Mouse (Mus musculus) ES-Bruce4 (cell line): ENCODE data around the gene Cnot6l. TPM values are rescaled to one million over a fixed set of nuclear protein-coding genes. Genes with fewer than 3 reads are reported as not detected.

Source experiments
- H3K27ac ChIP-seq: 2 replicates; pipeline ENCODE4 v1.5.1; 2012; ENCODE audit warnings: low read length, inconsistent platforms; ENCODE audit not compliant: insufficient read depth
- H3K27me3 ChIP-seq: 2 replicates; pipeline ENCODE4 v1.6.1; 2012; ENCODE audit warnings: mild to moderate bottlenecking, low read length, inconsistent platforms; ENCODE audit not compliant: control insufficient read depth, poor library complexity, insufficient read depth, severe bottlenecking
- H3K36me3 ChIP-seq: 2 replicates; pipeline ENCODE4 v1.6.1; 2012; ENCODE audit warnings: inconsistent platforms, mild to moderate bottlenecking, low read length, moderate library complexity; ENCODE audit not compliant: control insufficient read depth, poor library complexity, insufficient read depth, severe bottlenecking
- H3K4me1 ChIP-seq: one replicate; pipeline ENCODE4 v1.8.1; 2011; ENCODE audit warnings: low read length; ENCODE audit not compliant: control insufficient read depth, insufficient read depth
- H3K4me3 ChIP-seq: 2 replicates; pipeline ENCODE4 v1.5.1; 2011; ENCODE audit warnings: low read depth, mild to moderate bottlenecking, low read length
- H3K9ac ChIP-seq: 2 replicates; pipeline ENCODE4 v1.6.1; 2012; ENCODE audit warnings: low read depth, mild to moderate bottlenecking, inconsistent platforms; ENCODE audit not compliant: poor library complexity, severe bottlenecking
- H3K9me3 ChIP-seq: replicated peaks from 2 replicates; pipeline ENCODE4 v1.6.1; 2012; ENCODE audit warnings: mild to moderate bottlenecking, low read length, inconsistent platforms; ENCODE audit not compliant: control insufficient read depth, poor library complexity, insufficient read depth, severe bottlenecking
- CTCF ChIP-seq: IDR thresholded peaks from one replicate; pipeline ENCODE4 v1.8.1; 2011; ENCODE audit warnings: low read depth, low read length
- EP300 ChIP-seq: IDR thresholded peaks from 2 replicates; pipeline ENCODE4 v1.6.1; 2011; ENCODE audit warnings: low read depth, low read length; ENCODE audit not compliant: insufficient read depth
- POLR2A ChIP-seq: IDR thresholded peaks from one replicate; pipeline ENCODE4 v1.8.1; 2011; ENCODE audit warnings: low read length; ENCODE audit not compliant: insufficient read depth
- polyA plus RNA-seq: library from polyadenylated mRNA; stranded (reverse); fragments of >200 nt; gene quantifications from 2 replicates; pipeline ENCODE4 v1.2.4, GENCODE M21; 2011; ENCODE audit warnings: low read depth; ENCODE audit not compliant: missing spikeins, insufficient read depth, insufficient read length

The Cnot6l gene
- polyA plus RNA-seq, 1 experiment = 47.1 TPM

DNA sequence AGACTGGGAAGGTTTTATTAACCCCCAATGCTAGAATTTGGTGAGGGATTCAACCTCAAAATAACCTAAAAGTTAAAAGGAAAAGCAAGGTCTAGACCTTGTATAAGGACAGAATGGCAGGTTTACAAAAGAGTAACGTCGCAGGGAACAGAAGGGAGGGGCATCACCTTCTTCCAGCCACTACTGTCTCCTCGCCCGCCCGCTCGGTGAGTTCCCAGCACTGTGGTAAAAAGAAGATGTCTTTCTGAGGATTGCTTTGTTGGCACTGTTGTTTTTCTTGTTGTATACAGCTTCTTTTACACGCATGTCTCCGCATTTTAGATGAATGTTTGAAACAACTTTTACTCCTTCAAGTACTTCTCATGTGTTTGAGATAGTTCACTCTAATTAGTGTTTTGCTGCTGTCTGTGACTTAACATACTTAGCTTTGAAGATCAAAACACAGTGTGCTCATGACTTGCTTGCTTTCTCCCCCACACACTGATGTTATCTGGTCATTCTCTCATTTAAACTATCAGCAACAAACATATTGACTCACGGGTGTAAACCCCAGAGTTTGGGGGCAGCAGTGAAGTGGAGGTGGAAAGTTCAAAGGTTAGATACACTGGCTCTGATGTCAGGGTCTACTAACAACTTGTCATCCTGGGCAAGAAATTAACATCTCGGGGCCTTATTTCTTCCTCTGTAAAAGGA is 37.6 kb upstream of the Cnot6l start:
- Histone ChIP-seq H3K9ac (no peak overlapping the region), H3K9me3 (no peaks in the 10 kb centered on the region), H3K4me1 (no peaks in the 10 kb centered on the region), H3K27ac (no peak overlapping the region), H3K36me3 (no peaks in the 10 kb centered on the region), H3K27me3 (no peaks in the 10 kb centered on the region; the same call in 1 of the 2 replicates), H3K4me3 (no peak overlapping the region)
- TF ChIP-seq EP300 = no peak
- TF ChIP-seq CTCF = no peak
- no peak for TF ChIP-seq POLR2A

DNA sequence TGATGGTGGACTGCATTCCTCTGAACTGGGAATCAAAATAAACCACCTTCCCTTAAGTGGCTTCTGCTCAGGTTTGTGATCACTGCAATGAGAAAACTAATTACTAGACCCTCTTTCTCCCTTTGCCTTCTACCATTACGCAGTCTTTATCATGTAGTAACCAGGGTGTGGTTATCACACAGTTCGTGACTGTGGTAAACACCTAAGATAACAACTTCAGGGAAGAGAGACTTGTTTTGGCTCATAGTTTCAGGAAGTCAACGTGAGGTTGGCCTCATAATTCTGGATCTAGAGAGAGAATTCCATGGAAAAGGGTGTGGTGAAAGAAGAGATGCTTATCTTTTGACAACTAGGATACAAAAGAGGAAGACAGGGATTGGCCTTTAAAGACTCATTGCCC is 36.3 kb upstream of the Cnot6l start:
- H3K4me1 ChIP-seq = no peaks in the 10 kb centered on the region
- H3K36me3 ChIP-seq = no peaks in the 10 kb centered on the region
- H3K4me3 ChIP-seq = no peak overlapping the region
- H3K27ac ChIP-seq = no peak overlapping the region
- no peaks in the 10 kb centered on the region; the same call in 1 of the 2 replicates for H3K27me3 ChIP-seq
- no peaks in the 10 kb centered on the region for H3K9me3 ChIP-seq
- no peak overlapping the region for H3K9ac ChIP-seq
- TF ChIP-seq CTCF (no peak), POLR2A (no peak), EP300 (no peak)

DNA sequence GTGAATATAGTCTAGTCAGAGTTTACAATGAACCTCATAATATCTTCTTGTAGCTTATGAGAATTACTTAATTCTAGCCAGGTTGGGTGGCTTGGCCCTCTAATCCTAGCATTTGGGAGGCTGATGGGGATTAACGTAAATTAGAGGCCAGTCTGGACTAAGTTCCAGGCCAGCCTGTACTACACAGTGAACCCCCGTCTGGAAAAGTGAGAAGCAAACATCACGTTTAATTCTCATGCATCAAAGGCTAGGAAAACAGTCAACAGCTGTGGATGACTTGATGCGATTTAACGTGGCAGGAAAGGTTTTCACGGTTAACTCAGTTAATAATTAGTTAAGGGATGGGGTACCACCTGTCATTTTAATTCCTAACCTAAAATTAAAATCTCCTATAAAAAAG is 34.3 kb upstream of the Cnot6l start:
- H3K4me3 ChIP-seq = no peak overlapping the region
- H3K9ac ChIP-seq = no peak overlapping the region
- no peak overlapping the region for H3K27ac ChIP-seq
- TF ChIP-seq CTCF (no peak), EP300 (no peak), POLR2A (no peak)
- no peaks in the 10 kb centered on the region for H3K4me1 ChIP-seq
- no peaks in the 10 kb centered on the region for H3K27me3 ChIP-seq
- no peaks in the 10 kb centered on the region for H3K36me3 ChIP-seq
- H3K9me3 ChIP-seq = no peaks in the 10 kb centered on the region

DNA sequence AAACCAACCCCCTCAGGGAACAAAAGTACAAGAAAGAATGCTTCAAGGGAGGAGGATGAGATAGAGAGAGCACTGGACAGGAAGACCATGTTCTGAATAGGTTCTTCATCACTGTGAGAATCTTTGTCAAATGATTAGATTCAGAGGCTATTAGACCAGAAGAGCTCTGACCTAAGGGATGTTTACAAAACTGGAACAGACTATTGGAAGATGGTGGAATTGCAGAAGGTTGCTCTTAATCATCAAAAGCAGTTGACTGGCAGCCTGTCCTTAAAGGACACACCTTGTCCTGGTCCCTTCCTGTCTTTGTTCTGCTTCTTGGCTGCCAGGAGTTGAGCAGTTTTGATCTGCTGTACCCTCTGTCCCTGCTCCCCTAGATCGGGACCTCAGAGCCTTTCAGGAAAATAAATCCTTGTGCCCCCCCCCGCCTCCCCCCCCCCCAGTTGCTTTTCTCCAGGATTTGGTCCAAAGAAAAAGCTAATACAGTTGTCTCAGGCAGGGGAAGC is 32.6 kb upstream of the Cnot6l start:
- Histone ChIP-seq H3K36me3 (no peaks in the 10 kb centered on the region), H3K9me3 (no peaks in the 10 kb centered on the region), H3K27ac (no peak overlapping the region), H3K9ac (no peak overlapping the region), H3K4me1 (no peaks in the 10 kb centered on the region), H3K27me3 (no peaks in the 10 kb centered on the region), H3K4me3 (no peak overlapping the region)
- TF ChIP-seq EP300 (no peak), CTCF (no peak), POLR2A (no peak)

DNA sequence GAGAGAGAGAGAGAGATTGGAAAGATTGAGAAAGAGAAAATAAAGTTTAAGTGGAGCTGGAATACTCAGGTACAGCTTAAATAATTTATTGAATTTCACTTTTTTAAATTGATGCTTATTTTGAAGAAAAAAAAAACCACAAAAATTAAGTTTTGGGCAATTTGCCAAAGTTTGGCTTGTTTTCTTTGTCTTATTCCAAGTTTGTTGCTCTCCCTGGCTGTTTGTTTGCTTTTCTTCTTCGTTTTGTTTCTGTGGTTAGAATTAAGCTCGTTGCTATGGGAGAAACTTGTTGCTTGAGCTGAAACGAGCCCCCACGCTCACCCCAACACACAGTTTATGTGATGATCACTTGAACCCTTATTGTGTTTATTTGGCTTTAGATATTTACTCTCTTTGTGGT is 27.3 kb upstream of the Cnot6l start:
- Histone ChIP-seq H3K27me3 (no peaks in the 10 kb centered on the region), H3K36me3 (no peaks in the 10 kb centered on the region), H3K27ac (no peak overlapping the region), H3K9me3 (no peaks in the 10 kb centered on the region), H3K9ac (no peak overlapping the region), H3K4me1 (no peaks in the 10 kb centered on the region), H3K4me3 (no peak overlapping the region)
- TF ChIP-seq POLR2A = no peak
- TF ChIP-seq CTCF = no peak
- TF ChIP-seq EP300 = no peak

DNA sequence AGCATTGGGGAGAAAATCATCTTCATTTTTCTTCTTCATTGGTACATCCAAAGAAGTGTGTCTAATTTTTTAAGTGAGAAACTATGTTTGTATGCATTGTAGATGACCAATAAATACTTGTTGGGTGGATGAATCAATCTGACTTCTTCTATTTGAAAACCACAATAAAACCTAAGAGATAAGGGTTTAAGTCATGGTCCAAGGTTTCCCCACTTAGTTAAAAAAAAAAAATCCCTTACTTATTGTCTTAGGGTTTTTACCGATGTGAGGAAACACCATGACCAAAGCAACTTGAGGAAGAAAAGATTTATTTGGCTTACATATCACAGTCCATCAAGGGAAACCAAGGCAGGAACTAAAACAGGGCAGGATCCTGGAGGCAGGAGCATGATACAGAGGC is 25.8 kb upstream of the Cnot6l start:
- Histone ChIP-seq H3K4me3 (no peak overlapping the region), H3K4me1 (no peaks in the 10 kb centered on the region), H3K9me3 (no peaks in the 10 kb centered on the region), H3K9ac (no peak overlapping the region), H3K27ac (no peak overlapping the region), H3K27me3 (no peaks in the 10 kb centered on the region), H3K36me3 (no peaks in the 10 kb centered on the region)
- TF ChIP-seq CTCF (no peak), POLR2A (no peak), EP300 (no peak)
